Mouse (Mus musculus): Measurements from ENCODE around the gene 4930469K13Rik.

DNA sequence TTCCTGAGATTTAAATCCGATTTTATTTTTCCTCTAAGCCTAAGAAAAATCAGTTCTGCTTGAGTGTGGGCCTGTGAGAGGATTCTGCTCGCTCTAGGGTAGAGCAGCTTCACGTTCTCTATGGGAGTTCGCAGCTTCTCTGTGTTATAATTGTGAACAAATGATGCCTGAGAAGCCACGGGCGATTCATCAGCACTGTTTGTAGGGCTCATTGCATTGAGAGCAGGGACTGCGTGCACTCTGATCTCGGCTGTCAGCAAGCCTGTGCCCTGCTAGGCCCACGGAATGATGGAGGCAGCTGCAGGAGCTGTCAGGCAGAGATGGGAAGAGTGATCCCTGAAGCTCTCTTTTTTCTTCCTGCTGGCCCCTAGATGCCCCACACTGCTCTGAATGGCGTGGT lies 100.1 kb downstream of the 4930469K13Rik start:
- no peak for TF ChIP-seq CTCF (IDR thresholded peaks at IDR 0.05)
- no peak for TF ChIP-seq EP300 (IDR thresholded peaks at IDR 0.05)
